In the genomic region with DNA sequence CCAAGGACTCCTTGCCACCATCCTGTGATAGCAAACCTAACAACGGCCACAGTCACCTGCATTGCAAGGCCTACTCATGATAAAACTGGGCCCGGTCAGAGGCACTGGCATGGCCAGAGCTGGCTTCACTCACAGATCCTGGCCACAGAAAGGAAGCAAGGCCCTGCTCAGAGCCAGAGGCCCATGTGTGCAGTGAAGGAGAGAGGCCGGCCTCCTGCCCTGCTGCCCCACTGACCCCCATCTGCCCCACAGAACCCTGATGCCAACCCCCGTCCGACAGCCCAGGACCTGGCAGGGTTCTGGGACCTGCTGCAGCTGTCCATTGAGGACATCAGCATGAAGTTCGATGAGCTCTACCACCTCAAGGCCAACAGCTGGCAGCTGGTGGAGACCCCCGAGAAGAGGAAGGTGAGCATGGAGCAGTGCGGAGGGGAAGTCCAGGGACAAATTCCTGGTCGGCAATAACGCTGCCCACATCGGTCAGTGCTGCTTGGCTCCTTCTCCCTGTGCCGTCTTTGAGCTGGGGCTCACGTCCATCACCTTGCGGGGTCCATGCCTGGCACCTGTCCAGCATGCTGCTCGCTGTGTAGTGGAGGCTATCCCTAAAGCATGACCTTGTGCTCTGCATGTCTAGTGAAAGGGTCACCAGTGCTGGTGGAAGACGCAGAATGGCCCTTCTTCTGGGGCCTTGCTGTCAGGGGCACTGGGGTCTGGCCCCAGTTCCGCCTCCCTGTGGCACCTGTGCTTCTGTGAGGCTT, we compare ENCODE assay signal across 15 mouse cellular contexts. TPM values are rescaled to one million over a fixed set of nuclear protein-coding genes. Genes with fewer than 3 reads are reported as not detected.
DNase-seq lines count a peak whose midpoint lies in the region; ATAC-seq and TF ChIP-seq lines count a peak whose summit lies in the region.
"Had no signal": no experiment of that assay in that cellular context is flagged by ENCODE, and none has a peak within 500 bp of the region (broad histone marks: within the 10 kb centered on the region; RNA-seq: fewer than 3 reads in every experiment).

No protein-coding gene starts in this region.

- peak overlapping the region; percentile 41 for H3K27ac ChIP-seq in hindbrain, postnatal 0 days
- H3K27ac ChIP-seq in hindbrain, embryonic 14.5 days, result no peak overlapping the region; the same call in 1 of the 2 replicates
- H3K27ac ChIP-seq in lung, embryonic 14.5 days (ENCODE audit: low read depth), result 0 out of 2 replicates have a peak overlapping the region, but pooled peaks have one; percentile 6
- H3K27ac ChIP-seq: forebrain, embryonic 15.5 days; midbrain, embryonic 15.5 days; stomach, embryonic 15.5 days had no signal

- H3K4me1 ChIP-seq in hindbrain, postnatal 0 days (ENCODE audit: insufficient read depth, low read length), result no peaks in the 10 kb centered on the region
- no peaks in the 10 kb centered on the region for H3K4me1 ChIP-seq in hindbrain, embryonic 14.5 days (replicated peaks; ENCODE audit: control insufficient read depth, insufficient read depth, low read length)
- no peaks in the 10 kb centered on the region for H3K4me1 ChIP-seq in lung, embryonic 14.5 days (ENCODE audit: insufficient read depth)
- H3K4me1 ChIP-seq in E14TG2a.4 (replicated peaks; ENCODE audit: low read depth, low read length), result peaks cover 48% of the 10 kb centered on the region
- H3K4me1 ChIP-seq: midbrain, embryonic 15.5 days; stomach, embryonic 15.5 days had no signal

- ATAC-seq in hindbrain, postnatal 0 days, result no peak
- no peak for ATAC-seq in hindbrain, embryonic 14.5 days (ENCODE audit: low FRiP score)
- no peak for ATAC-seq in lung, embryonic 14.5 days (ENCODE audit: insufficient read depth)
- ATAC-seq: forebrain, embryonic 15.5 days; liver, postnatal 0 days; midbrain, embryonic 15.5 days had no signal

- TF ChIP-seq CTCF in hindbrain, postnatal 0 days (IDR thresholded peaks at IDR 0.05; ENCODE audit: low read depth), result no peak
- no peak for TF ChIP-seq CTCF in lung, embryonic 14.5 days (IDR thresholded peaks at IDR 0.05; ENCODE audit: low read depth)
- no peak for TF ChIP-seq CTCF in E14TG2a.4 (conservative IDR thresholded peaks at IDR 0.05; ENCODE audit: low read length)

- H3K36me3 ChIP-seq in hindbrain, postnatal 0 days (ENCODE audit: insufficient read depth, low read length), result peaks cover 55% of the 10 kb centered on the region
- H3K36me3 ChIP-seq in hindbrain, embryonic 14.5 days (replicated peaks; ENCODE audit: control insufficient read depth, insufficient read depth), result peaks cover 85% of the 10 kb centered on the region
- peaks cover 76% of the 10 kb centered on the region for H3K36me3 ChIP-seq in lung, embryonic 14.5 days (ENCODE audit: insufficient read depth)
- peaks cover 67% of the 10 kb centered on the region for H3K36me3 ChIP-seq in E14TG2a.4 (ENCODE audit: insufficient read depth, low read length)

- no peak overlapping the region for H3K4me2 ChIP-seq in hindbrain, postnatal 0 days (ENCODE audit: low read depth, low read length)
- H3K4me2 ChIP-seq in hindbrain, embryonic 14.5 days (replicated peaks), result no peak overlapping the region
- no peak overlapping the region for H3K4me2 ChIP-seq in lung, embryonic 14.5 days
- H3K4me2 ChIP-seq: forebrain, embryonic 15.5 days; midbrain, embryonic 15.5 days; stomach, embryonic 15.5 days had no signal

- H3K27me3 ChIP-seq in hindbrain, postnatal 0 days (ENCODE audit: insufficient read depth, low read length), result no peaks in the 10 kb centered on the region
- no peaks in the 10 kb centered on the region for H3K27me3 ChIP-seq in hindbrain, embryonic 14.5 days (ENCODE audit: control insufficient read depth, insufficient read depth, low read length)
- H3K27me3 ChIP-seq in lung, embryonic 14.5 days (ENCODE audit: insufficient read depth, low read length), result no peaks in the 10 kb centered on the region
- no peaks in the 10 kb centered on the region for H3K27me3 ChIP-seq in E14TG2a.4 (ENCODE audit: insufficient read depth, low read length)
- H3K27me3 ChIP-seq: forebrain, embryonic 15.5 days; midbrain, embryonic 15.5 days; stomach, embryonic 15.5 days had no signal

- H3K4me3 ChIP-seq in hindbrain, postnatal 0 days (ENCODE audit: low read length), result no peak overlapping the region
- H3K4me3 ChIP-seq in hindbrain, embryonic 14.5 days (replicated peaks; ENCODE audit: low read length), result no peak overlapping the region
- H3K4me3 ChIP-seq in lung, embryonic 14.5 days (ENCODE audit: low read depth, low read length), result no peak overlapping the region
- H3K4me3 ChIP-seq in E14TG2a.4 (replicated peaks; ENCODE audit: low read length), result peak overlapping the region; percentile 11; the same call in 1 of the 2 replicates
- H3K4me3 ChIP-seq: forebrain, embryonic 15.5 days; midbrain, embryonic 15.5 days; stomach, embryonic 15.5 days had no signal

- H3K9ac ChIP-seq in hindbrain, postnatal 0 days (replicated peaks; ENCODE audit: low read length), result no peak overlapping the region
- no peak overlapping the region for H3K9ac ChIP-seq in hindbrain, embryonic 14.5 days
- no peak overlapping the region for H3K9ac ChIP-seq in lung, embryonic 14.5 days
- H3K9ac ChIP-seq: forebrain, embryonic 15.5 days; liver, postnatal 0 days; midbrain, embryonic 15.5 days; stomach, embryonic 15.5 days had no signal

- WGBS in hindbrain, postnatal 0 days, result 90% methylated on average over 17 of the region's 17 CpGs
- 97% methylated on average over 17 of the region's 17 CpGs for WGBS in hindbrain, embryonic 14.5 days
- 89% methylated on average over 17 of the region's 17 CpGs for WGBS in lung, embryonic 14.5 days

- DNase-seq in hindbrain, postnatal 0 days (ENCODE audit: low spot score), result no peak
- no peak for DNase-seq in hindbrain, embryonic 14.5 days (ENCODE audit: low spot score)
- no peak for DNase-seq in lung, embryonic 14.5 days
- DNase-seq in lung, postnatal 10 days, result no peak
- peak; percentile 47 to 59 for DNase-seq in cerebellum, postnatal 25 days
- no peak for DNase-seq in adipocyte (ENCODE audit: low spot score)
- no peak for DNase-seq in frontal cortex, postnatal 10 days (ENCODE audit: low spot score in 2 of 2)
- DNase-seq: adrenal gland, adult 8-10 months; embryo, embryonic 11 days; layer of hippocampus, postnatal 36 days had no signal

- H3K9me3 ChIP-seq in hindbrain, postnatal 0 days (ENCODE audit: low read length), result no peaks in the 10 kb centered on the region
- peaks cover 6% of the 10 kb centered on the region; the same call in 1 of the 2 replicates for H3K9me3 ChIP-seq in hindbrain, embryonic 14.5 days (ENCODE audit: control insufficient read depth, low read length)
- no peaks in the 10 kb centered on the region for H3K9me3 ChIP-seq in lung, embryonic 14.5 days (ENCODE audit: low read depth, low read length)
- no peaks in the 10 kb centered on the region for H3K9me3 ChIP-seq in E14TG2a.4 (ENCODE audit: low read length)
- H3K9me3 ChIP-seq: forebrain, embryonic 15.5 days; midbrain, embryonic 15.5 days; stomach, embryonic 15.5 days had no signal

RNA-seq across cellular contexts. Expression of gene Myl9, which starts 13.5 kb away (rescaled TPM):
- 38.4 and 41.7 TPM in 2 replicates for total RNA-seq in hindbrain, postnatal 0 days (2014; rRNA removed)
- polyA plus RNA-seq in hindbrain, postnatal 0 days (2015; fragmentation: Nextera tagmentation; extraction: Ambion mirVana), result 32.5 and 38.4 TPM in 2 replicates
- 41.4 and 47.1 TPM in 2 replicates for polyA plus RNA-seq in hindbrain, embryonic 14.5 days (2014; fragmentation: Nextera tagmentation; extraction: Ambion mirVana)
- 397 and 446 TPM in 2 replicates for polyA plus RNA-seq in lung, embryonic 14.5 days (2014; fragmentation: Nextera tagmentation; extraction: Ambion mirVana)

Comparison
In these comparisons a context has a peak if more than half of its experiments do, and no peak if none do; other contexts are left out.
1. DNase-seq: peak in cerebellum, postnatal 25 days (2 of 2); none in hindbrain, postnatal 0 days (single experiment), hindbrain, embryonic 14.5 days (single experiment), lung, embryonic 14.5 days (single experiment), lung, postnatal 10 days (single experiment), adipocyte (single experiment) and frontal cortex, postnatal 10 days (0 of 2).